Mouse (Mus musculus): Measurements from ENCODE around the gene Rab31.

Gene Rab31

DNA sequence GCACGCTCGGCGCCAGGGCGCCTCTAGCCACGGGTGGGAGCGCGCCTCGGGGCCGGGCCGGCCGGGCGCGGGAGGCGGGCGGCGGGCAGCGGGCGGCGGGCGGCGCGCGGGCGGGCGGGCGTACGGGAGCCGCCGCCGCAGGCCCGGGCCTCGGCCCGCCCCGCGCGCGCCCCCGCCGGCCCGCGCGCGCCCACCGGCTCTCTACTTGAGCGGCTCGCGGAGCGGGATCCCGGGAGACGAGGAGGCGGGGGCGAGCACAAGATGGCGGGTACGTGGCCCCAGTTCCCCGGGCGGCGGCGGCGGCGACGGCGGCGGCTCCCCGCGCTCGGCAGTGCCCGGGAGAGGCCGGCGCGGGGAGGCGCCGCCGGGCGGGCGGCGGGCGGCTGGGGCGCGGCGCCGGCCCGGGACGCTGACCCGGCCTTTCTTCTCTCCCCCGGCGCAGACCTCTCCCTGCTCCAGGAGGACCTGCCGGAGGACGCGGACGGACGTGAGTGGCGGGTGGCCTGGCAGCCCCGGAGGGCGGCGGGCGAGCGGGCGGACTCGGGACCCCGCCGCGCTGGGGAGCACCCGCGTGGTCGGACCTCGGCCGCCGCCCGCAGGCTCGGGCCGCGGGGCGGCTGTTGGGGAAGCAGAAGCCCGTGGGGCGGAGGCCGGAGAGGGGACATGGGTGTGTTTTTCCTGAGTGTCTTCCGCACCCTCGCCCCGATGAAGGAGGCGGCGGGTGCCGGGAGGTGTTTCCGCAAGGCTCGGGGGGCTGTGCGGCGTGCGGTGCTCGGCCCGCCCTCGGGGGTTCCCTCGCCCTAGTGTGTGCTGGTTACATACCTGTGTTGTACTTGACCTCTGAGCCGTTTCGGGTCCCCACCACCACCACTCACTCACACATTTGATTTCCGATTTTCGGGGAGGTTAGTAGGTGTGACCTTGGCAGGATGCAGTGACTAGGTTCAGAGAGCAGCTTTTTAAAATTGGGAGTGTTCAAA, 10.9 kb upstream of the Rab31 start:
- DNase-seq (ENCODE audit: low spot score in 2 of 2) = peak; percentile 50 to 67

DNA sequence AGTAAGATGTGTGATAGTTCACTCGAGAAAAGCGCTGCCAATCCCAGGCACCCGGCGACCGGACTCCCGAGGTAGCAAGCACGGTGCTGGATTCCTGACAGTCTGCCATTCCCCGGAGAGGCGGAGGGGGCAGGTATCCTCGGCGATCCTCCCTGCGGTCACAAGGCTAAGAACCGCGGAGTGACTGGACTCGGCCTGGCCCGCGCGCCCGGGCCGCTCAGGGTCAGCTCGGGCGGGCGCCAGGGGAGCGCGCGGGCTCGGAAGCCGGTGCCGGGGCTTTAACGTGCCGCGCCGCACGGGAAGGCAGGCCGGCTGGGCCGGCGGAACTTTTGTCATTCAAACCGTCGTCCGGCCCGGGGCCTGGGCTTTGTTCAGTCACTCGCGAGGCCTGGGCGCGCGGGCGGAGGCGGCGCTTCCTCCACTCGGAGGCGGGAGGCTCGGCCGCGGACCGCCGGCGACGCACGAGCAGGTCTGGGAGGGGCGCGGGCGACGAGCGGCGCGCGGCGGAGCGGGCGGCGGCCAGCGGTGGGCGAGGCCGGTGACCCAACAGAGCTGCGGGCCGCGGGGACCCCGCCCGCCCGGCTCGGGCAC, 10.1 kb upstream of the Rab31 start, which contains the start of gene Ppp4r1:
Gene Ppp4r1, plus strand, starts transcription at position 23 of the 591 bp plus-strand sequence.
- DNase-seq (ENCODE audit: low spot score in 2 of 2) = peak; percentile 68 to 69

DNA sequence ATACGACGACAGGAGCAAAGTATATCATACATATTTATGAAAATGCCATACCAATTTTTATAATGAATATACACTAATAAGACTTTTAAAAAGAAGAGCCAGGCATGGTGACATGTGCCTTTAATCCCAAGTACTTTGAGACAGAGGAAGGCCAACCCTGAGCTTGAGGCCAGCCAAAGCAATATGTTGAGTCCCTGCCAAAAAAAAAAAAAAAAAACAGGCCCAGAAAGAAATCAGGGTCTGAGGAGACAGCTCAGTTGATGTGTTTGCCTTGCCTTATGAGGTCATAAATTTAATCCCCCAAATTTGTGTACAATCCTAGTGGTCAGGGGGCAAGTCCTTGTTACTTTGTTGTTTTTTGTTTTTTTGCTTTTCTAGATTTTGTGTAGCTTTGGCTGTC, 8.4 kb upstream of the Rab31 start:
- DNase-seq (ENCODE audit: low spot score in 2 of 2) = no peak

DNA sequence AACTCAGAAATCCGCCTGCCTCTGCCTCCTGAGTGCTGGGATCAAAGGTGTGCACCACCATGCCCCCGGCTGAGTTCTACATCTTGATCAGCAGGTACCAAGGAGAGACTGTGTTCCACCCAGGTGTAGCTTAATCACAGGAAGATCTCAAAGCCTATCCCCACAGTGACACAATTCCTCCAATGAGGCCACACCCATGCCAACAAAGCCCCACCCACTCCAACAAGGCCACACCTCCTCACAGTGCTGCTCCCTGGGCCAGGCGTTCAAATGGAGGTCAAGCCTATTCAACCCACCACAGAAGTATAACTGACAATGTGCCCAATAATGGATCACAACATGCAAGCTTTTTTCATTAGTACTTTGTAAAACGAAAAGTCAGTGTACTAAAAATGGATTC, 4.9 kb upstream of the Rab31 start:
- no peak for DNase-seq (ENCODE audit: low spot score in 2 of 2)

DNA sequence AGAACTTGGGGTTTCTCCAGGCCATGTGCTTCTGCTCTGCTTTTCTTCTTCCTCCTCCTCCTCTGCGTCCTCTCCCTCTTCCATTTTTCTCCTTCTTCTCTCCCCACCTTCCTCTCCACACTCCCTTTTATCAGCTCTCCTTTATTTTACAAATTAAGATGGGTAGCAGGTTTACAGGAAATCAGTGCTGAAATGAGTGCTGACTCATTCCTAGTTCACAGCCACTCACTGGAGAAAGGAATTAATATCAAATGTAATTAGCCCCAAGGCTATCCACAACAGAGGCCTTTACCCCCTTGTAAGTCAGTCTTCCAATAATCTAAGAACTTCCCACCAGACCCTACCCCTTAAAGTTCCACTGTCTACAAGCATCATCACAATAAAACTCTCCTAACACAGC, 3.7 kb upstream of the Rab31 start:
- no peak for DNase-seq (ENCODE audit: low spot score in 2 of 2)

DNA sequence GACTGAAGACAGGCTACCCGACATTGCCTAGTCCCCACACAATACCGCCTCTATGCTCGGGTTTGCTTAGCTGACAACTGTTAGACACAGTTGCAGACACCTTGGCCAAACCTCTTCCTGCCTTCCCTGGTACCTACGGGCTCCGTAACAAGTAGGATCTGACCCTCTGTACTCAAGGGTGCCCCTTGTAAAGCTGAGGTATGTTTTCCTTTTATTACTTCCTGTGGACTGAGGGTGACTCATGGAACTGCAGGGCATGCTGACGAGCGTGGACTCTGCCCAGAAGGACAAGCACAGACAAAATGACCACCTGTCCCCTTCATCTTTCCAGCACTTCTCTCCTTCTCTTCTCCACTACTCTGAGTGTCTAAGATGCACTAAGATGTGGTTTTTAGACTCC, 1.9 kb upstream of the Rab31 start:
- DNase-seq (ENCODE audit: low spot score in 2 of 2) = no peak

DNA sequence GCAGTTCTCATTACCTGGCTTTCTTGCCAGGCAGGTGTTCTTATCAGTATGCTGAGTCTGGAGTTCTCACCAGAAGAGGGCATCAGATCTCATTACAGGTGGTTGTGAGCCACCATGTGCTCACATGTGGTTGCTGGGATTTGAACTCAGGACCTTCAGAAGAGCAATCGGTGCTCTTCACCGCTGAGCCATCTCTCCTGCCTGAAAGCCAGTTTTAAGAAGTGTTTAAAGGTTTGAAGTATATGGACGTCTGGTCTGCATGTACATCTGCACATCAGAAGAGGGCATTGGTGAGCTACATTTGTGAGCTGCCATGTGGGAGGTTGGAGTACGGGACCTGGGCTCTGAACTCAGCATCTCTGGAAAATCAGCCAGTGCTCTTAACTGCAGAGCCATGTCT, 1.1 kb upstream of the Rab31 start:
- DNase-seq (ENCODE audit: low spot score in 2 of 2) = no peak

DNA sequence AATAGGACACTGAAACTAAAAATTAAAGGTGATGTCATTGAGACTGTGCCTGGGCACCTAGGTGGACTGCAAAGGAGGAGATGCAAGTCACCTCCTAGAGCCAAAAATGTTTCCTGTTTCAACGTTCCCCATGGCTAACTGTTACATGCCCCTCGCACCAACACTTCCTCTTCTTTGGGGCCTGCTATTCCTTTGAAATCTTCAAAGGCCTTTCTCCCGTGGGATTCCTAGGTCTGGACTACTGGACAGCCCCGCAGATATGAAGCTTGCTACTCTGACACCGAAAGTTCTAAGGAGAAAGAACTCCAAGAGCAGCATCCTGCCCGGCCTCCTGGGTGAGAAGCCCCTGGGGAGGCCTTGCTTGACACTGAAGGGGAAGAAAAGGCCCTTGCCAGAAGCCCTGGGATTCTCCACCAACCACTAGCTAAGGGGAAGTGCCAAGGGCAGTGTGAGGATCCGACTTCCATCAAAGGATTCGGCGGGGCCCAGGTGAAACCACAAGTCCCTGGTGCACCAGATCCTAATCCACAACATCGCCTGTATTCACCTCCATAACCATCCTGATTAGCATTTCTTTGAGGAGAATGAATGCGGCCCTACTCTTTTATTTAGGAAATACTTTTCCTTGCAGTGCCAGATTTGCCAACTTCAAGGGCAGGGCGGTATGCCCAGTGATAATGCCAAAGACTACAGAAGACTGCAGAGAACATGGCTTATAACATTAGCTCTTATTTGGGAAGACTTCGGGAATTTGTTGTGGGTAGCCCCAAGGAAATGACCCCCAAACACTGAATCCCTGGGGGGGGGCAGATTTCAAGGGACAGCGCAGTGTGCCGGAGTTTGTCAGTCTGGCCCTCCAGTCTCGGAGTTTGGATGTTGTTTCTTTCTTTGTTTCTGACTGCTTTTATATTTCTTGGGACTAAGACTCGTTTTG, 1.3 kb downstream of the Rab31 start:
- no peak for DNase-seq (ENCODE audit: low spot score in 2 of 2)

DNA sequence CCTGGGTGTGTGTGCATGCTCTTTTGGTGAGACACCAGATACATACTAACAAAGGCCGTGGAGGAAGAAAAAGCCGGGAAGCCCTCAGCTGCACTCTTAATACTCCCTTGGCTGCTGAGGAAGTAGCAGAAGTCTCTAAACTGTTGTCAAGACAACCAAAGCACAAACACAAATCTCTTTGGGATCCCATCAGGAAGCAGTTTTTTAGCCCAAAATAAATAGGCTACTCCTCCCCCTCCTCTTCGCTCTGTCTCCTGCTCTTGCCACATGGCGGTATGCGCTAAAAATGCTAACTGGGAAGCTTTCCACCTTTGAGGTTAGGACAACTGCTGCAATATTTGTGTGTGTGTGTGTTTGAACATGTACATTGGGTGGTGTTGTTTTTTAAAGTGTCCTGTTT, 4.1 kb downstream of the Rab31 start:
- peak; percentile 39 to 69 for DNase-seq (ENCODE audit: low spot score in 2 of 2)

DNA sequence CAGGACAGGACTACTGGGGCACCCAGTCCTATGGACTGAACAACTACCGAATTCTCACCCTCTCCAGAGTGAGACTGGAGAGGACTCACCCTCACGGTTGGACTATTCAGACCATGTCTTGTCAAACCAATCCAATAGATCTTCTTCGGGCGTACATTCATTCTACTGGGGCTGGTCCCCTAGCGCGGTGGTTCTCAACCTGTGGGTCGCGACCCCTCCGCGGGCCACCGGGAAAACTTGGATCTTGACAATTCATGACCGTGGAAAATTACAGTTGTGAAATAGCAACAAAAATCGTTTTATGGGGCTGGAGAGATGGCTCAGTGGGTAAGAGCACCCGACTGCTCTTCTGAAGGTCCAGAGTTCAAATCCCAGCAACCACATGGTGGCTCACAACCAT, 9.3 kb downstream of the Rab31 start:
- DNase-seq (ENCODE audit: low spot score in 2 of 2) = no peak

DNA sequence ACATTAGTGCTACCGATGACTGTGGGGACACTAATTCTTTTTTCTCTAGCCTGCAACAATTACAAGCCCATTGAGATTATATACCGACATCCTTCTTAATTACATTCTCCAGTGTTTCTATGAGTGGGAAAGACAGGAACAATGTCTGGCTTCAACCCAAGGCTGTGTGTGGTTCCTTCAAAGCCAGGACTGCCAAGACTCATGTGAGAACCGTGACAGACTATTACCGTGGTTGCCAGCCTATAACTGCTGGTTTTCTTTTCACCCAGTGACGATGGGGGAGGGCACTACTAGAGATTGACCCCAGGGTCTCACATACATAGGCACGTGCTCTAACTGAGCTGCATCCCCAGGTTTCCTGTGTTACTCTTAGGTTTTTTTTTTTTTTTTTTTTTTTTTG, 15.4 kb downstream of the Rab31 start:
- no peak for DNase-seq (ENCODE audit: low spot score in 2 of 2)

DNA sequence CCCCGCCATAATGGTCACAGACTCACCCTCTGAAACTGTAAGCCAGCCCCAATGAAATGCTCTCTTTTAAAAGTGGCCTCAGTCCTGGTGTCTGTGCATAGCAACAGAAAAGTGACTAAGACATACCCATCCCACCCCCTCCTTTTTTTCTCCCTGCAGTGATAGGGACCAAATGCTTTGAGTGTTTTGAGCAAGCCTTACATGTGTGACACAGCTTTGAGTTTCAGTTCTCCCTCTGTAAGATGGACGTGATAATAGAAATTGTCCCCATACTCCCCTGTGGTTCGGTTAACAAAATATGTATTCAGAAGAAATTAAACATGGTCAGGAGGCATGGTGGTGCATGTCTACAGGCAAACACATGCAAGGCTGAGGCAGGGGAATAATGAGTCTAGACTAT, 16.7 kb downstream of the Rab31 start:
- no peak for DNase-seq (ENCODE audit: low spot score in 2 of 2)

DNA sequence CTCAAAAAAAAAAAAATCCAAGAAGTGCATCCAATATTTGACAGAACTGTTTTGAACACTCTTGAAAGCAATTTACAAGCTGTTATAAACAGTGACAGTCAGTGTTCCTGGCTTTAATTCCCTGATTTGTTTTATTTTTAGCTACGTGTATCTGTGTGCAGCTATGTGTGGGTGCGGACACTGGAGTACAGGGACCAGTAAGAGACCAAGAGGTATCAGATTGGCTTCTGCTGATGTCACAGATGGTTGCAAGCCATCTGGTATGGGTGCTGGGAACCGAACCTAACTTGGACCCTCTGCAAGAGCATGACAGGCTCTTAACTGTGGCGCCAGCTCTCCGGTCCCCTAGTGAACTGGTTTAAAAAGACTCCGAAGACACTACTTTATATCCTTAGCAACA, 19.4 kb downstream of the Rab31 start:
- no peak for DNase-seq (ENCODE audit: low spot score in 2 of 2)

DNA sequence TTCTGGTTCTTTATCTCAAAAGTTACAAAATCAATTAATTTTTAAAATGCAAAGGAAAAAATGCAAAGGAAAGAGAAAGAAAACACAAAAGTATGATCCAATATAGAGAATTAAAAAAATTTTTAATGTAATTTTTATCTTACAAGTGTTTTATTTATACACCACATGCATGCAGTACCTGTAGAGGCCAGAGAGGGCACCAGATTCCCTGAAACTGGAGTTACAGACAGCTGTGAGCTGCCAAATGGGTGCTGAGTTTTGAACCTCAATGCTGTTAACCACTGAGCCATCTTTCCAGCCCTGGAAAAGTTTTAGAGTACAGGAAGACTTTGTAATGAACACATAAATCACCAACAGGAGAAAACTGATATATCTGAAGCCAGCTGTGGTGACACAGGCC, 22.3 kb downstream of the Rab31 start:
- no peak for DNase-seq (ENCODE audit: low spot score in 2 of 2)

DNA sequence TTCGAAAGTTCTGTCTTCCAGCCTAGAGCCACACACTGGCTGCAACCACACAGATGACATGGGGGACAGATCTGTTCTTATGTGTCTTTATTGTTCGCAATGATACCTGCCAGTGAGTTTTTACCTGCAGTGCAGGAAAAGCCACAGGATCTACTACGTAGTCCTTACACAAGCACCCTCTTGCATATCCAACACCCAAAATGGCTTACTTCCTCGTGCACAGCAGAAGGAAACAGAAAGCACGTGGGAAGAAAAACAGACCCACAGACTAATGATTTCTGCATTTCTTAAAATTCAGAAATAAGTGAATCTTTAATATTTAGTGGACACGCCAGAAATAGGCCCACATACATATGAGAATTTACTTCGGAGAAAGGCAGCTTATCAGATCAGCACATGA, 22.7 kb downstream of the Rab31 start:
- no peak for DNase-seq (ENCODE audit: low spot score in 2 of 2)

DNA sequence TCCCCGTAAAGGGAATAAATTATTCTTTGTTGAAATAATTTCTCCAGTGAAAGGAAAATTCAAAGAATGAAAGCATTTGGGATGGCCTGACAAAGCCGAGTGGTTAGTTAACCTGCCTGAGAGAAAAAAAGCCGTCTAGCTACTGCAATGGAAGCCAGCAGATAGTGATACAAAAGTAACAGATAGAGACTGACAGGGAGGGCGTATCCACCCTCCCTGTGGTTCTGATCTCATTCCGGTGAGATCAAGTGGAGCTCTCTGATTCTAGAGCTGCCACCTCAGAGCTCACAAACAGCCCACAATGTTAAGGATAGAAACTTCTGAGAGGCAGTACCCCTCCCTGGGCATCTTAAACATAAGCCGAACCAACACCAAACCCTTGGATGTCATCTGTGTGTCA, 23.6 kb downstream of the Rab31 start:
- DNase-seq (ENCODE audit: low spot score in 2 of 2) = no peak

DNA sequence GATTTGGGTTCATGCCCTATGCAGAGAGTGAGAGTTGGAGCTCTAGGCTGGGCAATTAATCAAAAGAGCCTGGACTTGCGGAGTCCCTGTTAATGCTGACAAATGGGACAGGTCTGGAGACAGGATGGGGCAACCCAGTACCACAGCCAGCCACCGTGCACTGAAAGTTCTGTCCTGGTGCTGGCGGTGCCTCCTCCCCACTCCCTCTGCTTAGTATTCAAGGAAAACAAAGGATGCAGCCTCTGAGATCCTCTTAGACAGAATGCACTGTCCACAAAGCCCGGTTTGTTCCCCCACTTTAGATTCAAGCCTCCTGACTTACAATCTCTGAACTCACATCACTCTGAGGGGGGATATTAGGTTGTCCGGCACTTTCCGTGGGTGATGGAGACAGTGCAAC, 26.2 kb downstream of the Rab31 start:
- no peak for DNase-seq (ENCODE audit: low spot score in 2 of 2)

DNA sequence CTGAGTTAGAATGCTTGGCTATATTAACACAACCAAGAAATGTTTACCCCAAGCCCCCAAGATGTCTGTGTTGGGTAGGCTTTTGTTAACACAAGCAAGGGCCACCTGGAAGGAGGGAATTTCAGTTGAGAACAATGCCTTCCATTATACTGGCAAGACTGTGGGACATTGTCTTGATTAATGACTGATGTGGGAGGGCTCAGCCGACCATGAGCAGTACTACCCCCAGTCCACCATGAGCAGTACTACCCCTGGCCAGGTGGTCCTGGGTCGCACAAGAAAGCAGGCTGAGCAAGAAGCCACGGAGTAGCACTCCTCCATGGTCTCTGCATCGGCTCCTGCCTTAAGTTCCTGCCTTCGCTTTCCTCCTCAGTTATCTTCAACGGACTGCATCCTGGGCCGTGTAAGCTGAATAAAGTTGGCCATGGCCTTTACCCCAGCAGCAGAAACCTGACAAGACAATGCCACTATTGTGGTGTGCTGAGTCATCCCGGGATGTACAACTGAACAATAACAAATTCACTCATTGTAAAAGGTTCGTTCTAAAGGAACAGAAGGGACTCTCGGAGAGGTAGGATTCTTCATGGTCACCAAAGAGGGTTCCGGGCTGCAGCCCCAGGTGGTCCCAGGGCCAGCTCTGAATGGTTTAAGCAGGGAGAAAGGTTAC, 28.8 kb downstream of the Rab31 start:
- no peak for DNase-seq (ENCODE audit: low spot score in 2 of 2)

DNA sequence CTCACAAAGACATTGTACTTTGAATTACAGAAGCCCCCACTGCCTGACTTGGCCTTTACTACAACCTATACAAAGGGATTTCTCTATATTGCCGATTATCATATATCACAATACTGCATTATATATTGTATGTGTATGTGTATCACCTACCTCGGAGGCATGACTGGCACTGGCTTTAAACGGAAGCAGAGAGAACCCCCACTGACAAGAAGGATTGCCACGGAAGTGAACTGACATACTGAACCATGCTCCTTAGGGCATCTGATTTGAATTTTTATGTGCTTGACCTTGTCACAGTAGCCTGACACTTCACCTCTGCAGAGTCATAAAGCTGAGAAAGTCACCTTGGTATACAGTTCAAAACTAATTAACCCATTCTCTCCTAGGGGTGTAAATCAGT, 29.6 kb downstream of the Rab31 start:
- no peak for DNase-seq (ENCODE audit: low spot score in 2 of 2)

DNA sequence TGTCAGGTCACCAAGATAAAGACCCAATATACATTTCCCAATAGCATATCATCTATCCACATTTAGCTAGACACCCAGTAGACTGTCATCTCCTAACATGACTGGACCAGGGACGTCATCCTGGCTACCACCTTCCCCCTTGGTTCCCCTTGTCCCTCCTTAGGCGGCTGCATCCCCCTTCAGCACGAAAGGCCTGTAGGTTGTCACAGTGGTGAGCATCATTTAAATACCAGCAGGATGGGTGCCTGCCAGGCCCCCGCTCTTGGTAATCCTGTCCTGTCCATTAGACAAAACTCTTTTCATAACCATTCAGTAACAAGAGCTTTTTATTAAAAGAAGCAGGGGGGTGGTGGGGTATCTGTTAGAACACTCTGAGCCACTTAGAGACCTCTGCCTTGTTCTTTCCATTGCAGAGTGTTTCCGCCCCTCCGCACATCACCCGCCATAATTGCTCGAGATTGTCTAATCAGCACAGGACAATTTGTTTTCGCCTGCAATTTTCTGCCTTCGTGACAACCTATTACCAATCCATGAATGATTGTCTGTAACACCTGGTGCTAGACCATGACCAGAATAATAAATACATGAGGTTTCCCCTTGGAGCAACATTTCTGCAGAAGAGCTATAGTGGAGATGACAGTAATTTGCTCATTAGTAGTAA, 30.2 kb downstream of the Rab31 start:
- DNase-seq (ENCODE audit: low spot score in 2 of 2) = no peak

DNA sequence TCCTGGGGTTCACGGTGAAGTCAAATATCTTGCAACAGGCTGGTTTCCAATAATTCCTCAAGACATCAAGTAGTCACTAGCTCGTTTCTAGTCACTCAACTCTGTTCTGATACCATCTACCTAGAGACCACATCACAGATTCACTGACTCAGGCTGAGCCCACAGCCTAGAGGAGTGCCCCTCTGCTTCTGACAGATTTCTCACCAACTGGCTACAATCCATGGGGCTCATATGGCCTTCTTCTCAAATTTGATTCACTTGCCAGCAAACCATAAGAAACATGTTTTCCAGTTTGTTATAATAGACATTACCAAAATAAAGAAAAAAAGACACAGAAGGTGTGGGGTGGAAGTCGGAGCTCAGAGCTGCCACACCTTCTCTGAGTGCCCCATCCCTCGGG, 31.0 kb downstream of the Rab31 start:
- DNase-seq (ENCODE audit: low spot score in 2 of 2) = no peak
